Mouse (Mus musculus) MEL (cell line): Measurements from ENCODE around the gene Itgb2l. TPM values are rescaled to one million over a fixed set of nuclear protein-coding genes. Genes with fewer than 3 reads are reported as not detected.

Source experiments
- DNase-seq: peaks from one replicate; pipeline ENCODE4 v3.0.0; 2011; ENCODE audit warnings: low read depth, low spot score
- H3K27ac ChIP-seq: 2 replicates; pipeline ENCODE4 v1.5.1; 2012; ENCODE audit warnings: low read depth, mild to moderate bottlenecking, control low read depth, low read length, moderate library complexity; ENCODE audit not compliant: control insufficient read depth
- H3K27me3 ChIP-seq, 2 experiments: fragments of 150-350 bp in 1 of 2; sonication (generic) in 1 of 2; 2 replicates each; pipeline ENCODE4 v1.6.1; 2012; ENCODE audit warnings: low read length in 2 of 2, mild to moderate bottlenecking in 2 of 2, improper control_type of control experiment in 1 of 2, moderate library complexity in 1 of 2; ENCODE audit not compliant: insufficient read depth in 2 of 2, control insufficient read depth in 1 of 2
- H3K36me3 ChIP-seq, 2 experiments: 2 replicates each; pipeline ENCODE4 v1.6.1; 2012 to 2014; ENCODE audit warnings: low read length in 2 of 2, improper control_type of control experiment in 1 of 2, inconsistent platforms in 1 of 2, mild to moderate bottlenecking in 1 of 2; ENCODE audit not compliant: insufficient read depth in 2 of 2, control insufficient read depth in 1 of 2
- H3K4me1 ChIP-seq, 2 experiments: fragments of 150-350 bp in 1 of 2; sonication (generic) in 1 of 2; 2 replicates each; pipeline ENCODE4 v1.6.1; 2012; ENCODE audit warnings: low read length in 2 of 2, improper control_type of control experiment in 1 of 2, mild to moderate bottlenecking in 1 of 2; ENCODE audit not compliant: insufficient read depth in 2 of 2, control insufficient read depth in 1 of 2
- H3K4me3 ChIP-seq, 2 experiments: fragments of 150-350 bp in 1 of 2; sonication (generic) in 1 of 2; 2 replicates each; pipeline ENCODE4 v1.5.1; 2012; ENCODE audit warnings: low read depth in 2 of 2, low read length in 2 of 2, mild to moderate bottlenecking in 2 of 2, moderate library complexity in 2 of 2, control low read depth in 1 of 2, improper control_type of control experiment in 1 of 2; ENCODE audit not compliant: control insufficient read depth in 1 of 2, insufficient read depth in 1 of 2
- H3K79me2 ChIP-seq: 2 replicates; pipeline ENCODE4 v1.6.1; 2012; ENCODE audit warnings: mild to moderate bottlenecking, low read length, moderate library complexity; ENCODE audit not compliant: control insufficient read depth, poor library complexity, insufficient read depth
- H3K9ac ChIP-seq: 2 replicates; pipeline ENCODE4 v1.6.1; 2012; ENCODE audit warnings: low read depth, mild to moderate bottlenecking, control low read depth, low read length, moderate library complexity; ENCODE audit not compliant: control insufficient read depth, poor library complexity, severe bottlenecking
- H3K9me3 ChIP-seq: fragments of 150-350 bp; sonication (generic); replicated peaks from 2 replicates; pipeline ENCODE4 v1.6.1; 2012; ENCODE audit warnings: mild to moderate bottlenecking, low read length, improper control_type of control experiment, moderate library complexity; ENCODE audit not compliant: insufficient read depth
- BHLHE40 ChIP-seq: IDR thresholded peaks from 2 replicates; pipeline ENCODE4 v1.6.1; 2012; ENCODE audit warnings: low read depth, mild to moderate bottlenecking, inconsistent platforms, low read length, improper control_type of control experiment, borderline replicate concordance
- CTCF ChIP-seq, 3 experiments: IDR thresholded peaks in 2 of 3; conservative IDR thresholded peaks in 1 of 3; 2 replicates each; pipeline ENCODE4 v1.5.1; 2011 to 2012; ENCODE audit warnings: low read length in 3 of 3, low read depth in 2 of 3, mild to moderate bottlenecking in 2 of 3, improper control_type of control experiment in 1 of 3, inconsistent platforms in 1 of 3, mixed read lengths in 1 of 3, moderate library complexity in 1 of 3; ENCODE audit not compliant: control insufficient read depth in 1 of 3, insufficient read depth in 1 of 3, poor library complexity in 1 of 3, severe bottlenecking in 1 of 3
- E2F4 ChIP-seq: IDR thresholded peaks from 2 replicates; pipeline ENCODE4 v1.6.1; 2011; ENCODE audit warnings: low read depth, low read length, improper control_type of control experiment, borderline replicate concordance
- ELF1 ChIP-seq: IDR thresholded peaks from 2 replicates; pipeline ENCODE4 v1.6.1; 2014; ENCODE audit warnings: low read depth, mild to moderate bottlenecking, inconsistent platforms, low read length, improper control_type of control experiment, moderate library complexity
- EP300 ChIP-seq, 2 experiments: IDR thresholded peaks; 2 replicates each; pipeline ENCODE4 v1.6.1; 2011; ENCODE audit warnings: improper control_type of control experiment in 2 of 2, low read length in 2 of 2, low read depth in 1 of 2, mild to moderate bottlenecking in 1 of 2
- GABPA ChIP-seq: IDR thresholded peaks from 2 replicates; pipeline ENCODE4 v1.6.1; 2012; ENCODE audit warnings: low read depth, mild to moderate bottlenecking, inconsistent platforms, low read length, improper control_type of control experiment, moderate library complexity
- GATA1 ChIP-seq: IDR thresholded peaks from 2 replicates; pipeline ENCODE4 v1.6.1; 2011; ENCODE audit warnings: low read depth, low read length, improper control_type of control experiment
- HCFC1 ChIP-seq: IDR thresholded peaks from 2 replicates; pipeline ENCODE4 v1.6.1; 2012; ENCODE audit warnings: low read depth, mild to moderate bottlenecking, inconsistent platforms, low read length, improper control_type of control experiment, moderate library complexity
- KAT2A ChIP-seq: conservative IDR thresholded peaks from 2 replicates; pipeline ENCODE4 v1.6.1; 2012; ENCODE audit warnings: low read depth, low read length, improper control_type of control experiment, inconsistent platforms
- MAFK ChIP-seq: IDR thresholded peaks from 2 replicates; pipeline ENCODE4 v1.6.1; 2011; ENCODE audit warnings: low read depth, mild to moderate bottlenecking, low read length, improper control_type of control experiment, borderline replicate concordance
- MAX ChIP-seq: IDR thresholded peaks from 2 replicates; pipeline ENCODE4 v1.6.1; 2011; ENCODE audit warnings: low read length, improper control_type of control experiment
- MAZ ChIP-seq: IDR thresholded peaks from 2 replicates; pipeline ENCODE4 v1.6.1; 2012; ENCODE audit warnings: low read depth, mild to moderate bottlenecking, inconsistent platforms, low read length, improper control_type of control experiment
- MEF2A ChIP-seq: IDR thresholded peaks from 2 replicates; pipeline ENCODE4 v1.6.1; 2014; ENCODE audit warnings: low read depth, mild to moderate bottlenecking, inconsistent platforms, low read length, improper control_type of control experiment; ENCODE audit not compliant: poor library complexity, insufficient replicate concordance, severe bottlenecking; ENCODE audit errors: extremely low read depth
- MXI1 ChIP-seq: IDR thresholded peaks from 2 replicates; pipeline ENCODE4 v1.6.1; 2011; ENCODE audit warnings: mild to moderate bottlenecking, low read depth, low read length, improper control_type of control experiment
- MYB ChIP-seq: IDR thresholded peaks from 2 replicates; pipeline ENCODE4 v1.6.1; 2011; ENCODE audit warnings: mild to moderate bottlenecking, low read depth, low read length, improper control_type of control experiment
- NRF1 ChIP-seq: IDR thresholded peaks from 2 replicates; pipeline ENCODE4 v1.6.1; 2014; ENCODE audit warnings: low read depth, mild to moderate bottlenecking, inconsistent platforms, low read length, improper control_type of control experiment, moderate library complexity; ENCODE audit not compliant: poor library complexity, insufficient read depth, severe bottlenecking
- POLR2A ChIP-seq, 2 experiments: IDR thresholded peaks; 2 replicates each; pipeline ENCODE4 v1.6.1; 2011 to 2012; ENCODE audit warnings: low read length in 2 of 2, mild to moderate bottlenecking in 2 of 2, control low read depth in 1 of 2, improper control_type of control experiment in 1 of 2, low read depth in 1 of 2, moderate library complexity in 1 of 2; ENCODE audit not compliant: control insufficient read depth in 1 of 2, insufficient read depth in 1 of 2, poor library complexity in 1 of 2
- RAD21 ChIP-seq: IDR thresholded peaks from 2 replicates; pipeline ENCODE4 v1.6.1; 2011; ENCODE audit warnings: mild to moderate bottlenecking, low read depth, low read length, improper control_type of control experiment
- SIN3A ChIP-seq: IDR thresholded peaks from 2 replicates; pipeline ENCODE4 v1.6.1; 2012; ENCODE audit warnings: low read length, improper control_type of control experiment, inconsistent platforms
- SMC3 ChIP-seq: IDR thresholded peaks from 2 replicates; pipeline ENCODE4 v1.6.1; 2011; ENCODE audit warnings: low read depth, low read length, improper control_type of control experiment
- TBP ChIP-seq: IDR thresholded peaks from 2 replicates; pipeline ENCODE4 v1.8.0; 2011; ENCODE audit warnings: low read depth, low read length, improper control_type of control experiment
- TCF12 ChIP-seq: IDR thresholded peaks from 2 replicates; pipeline ENCODE4 v1.6.1; 2014; ENCODE audit warnings: low read depth, mild to moderate bottlenecking, inconsistent platforms, low read length, improper control_type of control experiment, moderate library complexity
- UBTF ChIP-seq: IDR thresholded peaks from 2 replicates; pipeline ENCODE4 v1.6.1; 2012; ENCODE audit warnings: low read depth, mild to moderate bottlenecking, inconsistent platforms, low read length, improper control_type of control experiment, moderate library complexity, borderline replicate concordance; ENCODE audit not compliant: insufficient read depth
- USF2 ChIP-seq, 2 experiments: IDR thresholded peaks; 2 replicates each; pipeline ENCODE4 v1.6.1; 2011 to 2012; ENCODE audit warnings: improper control_type of control experiment in 2 of 2, low read length in 2 of 2, borderline replicate concordance in 1 of 2, inconsistent platforms in 1 of 2, low read depth in 1 of 2, mild to moderate bottlenecking in 1 of 2; ENCODE audit not compliant: insufficient read depth in 1 of 2
- polyA plus RNA-seq, 2 experiments: library from polyadenylated mRNA; stranded (reverse) in 1 of 2; unstranded in 1 of 2; fragments of >175 nt in 1 of 2; fragments of >200 nt in 1 of 2; gene quantifications; 2 replicates each; pipeline versions ENCODE4 v1.2.1 to v1.2.4; 2012; ENCODE audit warnings: low replicate concordance in 2 of 2, low read depth in 1 of 2; ENCODE audit not compliant: insufficient read length in 2 of 2, insufficient read depth in 1 of 2, missing spikeins in 1 of 2
- total RNA-seq: library from RNA; depleted of rRNA; stranded (reverse); fragments of 300-350 nt; gene quantifications from 2 replicates; pipeline ENCODE4 v1.2.3, GENCODE M21; 2012

Gene Itgb2l
- total and polyA plus RNA-seq, 3 experiments = not detected

- no peak for TF ChIP-seq USF2 (IDR thresholded peaks at IDR 0.05; ENCODE audit: borderline replicate concordance in 1 of 2, insufficient read depth in 1 of 2, low read depth in 1 of 2, low read length in 2 of 2)
- TF ChIP-seq UBTF = no peak
- TF ChIP-seq MYB = no peak
- no peak for TF ChIP-seq BHLHE40
- TF ChIP-seq TCF12 = no peak
- TF ChIP-seq MXI1 = no peak
- TF ChIP-seq GATA1 = no peak
- no peak for TF ChIP-seq RAD21
- TF ChIP-seq E2F4 = no peak
- no peak for TF ChIP-seq HCFC1
- no peak for TF ChIP-seq MAZ
- no peak for DNase-seq
- H3K36me3 ChIP-seq = no peaks in the 10 kb centered on the region
- H3K79me2 ChIP-seq = no peaks in the 10 kb centered on the region
- H3K27ac ChIP-seq = no peak overlapping the region
- no peaks in the 10 kb centered on the region for H3K27me3 ChIP-seq
- H3K9ac ChIP-seq = no peak overlapping the region
- H3K4me3 ChIP-seq = no peak overlapping the region
- no peaks in the 10 kb centered on the region for H3K4me1 ChIP-seq
- H3K9me3 ChIP-seq = no peaks in the 10 kb centered on the region
Observed at GRCm38 (mm10) chr16:96440871-96441270, 2.5 kb downstream of the Itgb2l start.

DNA sequence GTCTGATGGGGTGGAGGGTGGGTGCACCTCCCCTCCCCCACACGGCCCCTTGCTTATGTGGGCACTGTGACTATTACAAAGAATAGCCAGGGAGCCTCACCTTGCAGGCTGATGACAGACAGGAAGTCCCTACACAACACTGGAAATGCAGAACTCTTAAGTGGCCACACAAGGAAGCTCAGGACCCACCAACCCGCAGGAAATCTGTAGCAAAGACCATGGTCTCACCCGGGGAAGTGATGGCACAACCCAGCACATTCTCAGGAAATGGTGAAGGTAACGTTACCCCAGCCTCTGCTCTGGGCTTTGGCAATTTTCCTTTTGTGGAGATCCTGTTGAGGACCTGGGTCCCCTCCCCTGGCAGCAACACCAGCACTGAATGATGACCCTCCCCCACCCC is 3.7 kb downstream of the Itgb2l start:
- Histone ChIP-seq H3K9me3 (no peaks in the 10 kb centered on the region), H3K27ac (no peak overlapping the region), H3K4me3 (no peak overlapping the region), H3K27me3 (no peaks in the 10 kb centered on the region), H3K36me3 (no peaks in the 10 kb centered on the region), H3K9ac (no peak overlapping the region), H3K79me2 (no peaks in the 10 kb centered on the region), H3K4me1 (no peaks in the 10 kb centered on the region)
- DNase-seq = no peak
- TF ChIP-seq MXI1 (no peak), MYB (no peak), ELF1 (no peak), TBP (no peak), CTCF (IDR thresholded peaks at IDR 0.05 in 2 of 3, conservative IDR thresholded peaks at IDR 0.05 in 1 of 3; ENCODE audit: control insufficient read depth in 1 of 3, insufficient read depth in 1 of 3, low read depth in 2 of 3, low read length in 3 of 3, poor library complexity in 1 of 3, severe bottlenecking in 1 of 3) (no peak), MEF2A (no peak), SMC3 (no peak), MAX (no peak), GABPA (no peak), UBTF (no peak), SIN3A (no peak), POLR2A (IDR thresholded peaks at IDR 0.05; ENCODE audit: control insufficient read depth in 1 of 2, insufficient read depth in 1 of 2, low read depth in 1 of 2, low read length in 2 of 2, poor library complexity in 1 of 2) (no peak), EP300 (IDR thresholded peaks at IDR 0.05; ENCODE audit: low read depth in 1 of 2, low read length in 2 of 2) (no peak), NRF1 (no peak), MAFK (no peak), KAT2A (no peak)
